Mouse (Mus musculus) neural tube, embryonic 15.5 days (tissue): ENCODE results near the gene Zfp277. TPM values are rescaled to one million over a fixed set of nuclear protein-coding genes. Genes with fewer than 3 reads are reported as not detected.

Experiments
- ATAC-seq: fragments of 200-750 bp; cut with Nextera tagmentation; 2 replicates; pipeline ENCODE4 v1.8.0; 2017; ENCODE audit warnings: mild to moderate bottlenecking, moderate TSS enrichment, moderate library complexity; ENCODE audit not compliant: low FRiP score
- H3K27ac ChIP-seq: fragments of 300-500 bp; sonication (generic); replicated peaks from 2 replicates; pipeline ENCODE4 v1.5.1; 2015; ENCODE audit warnings: mild to moderate bottlenecking, inconsistent platforms
- H3K27me3 ChIP-seq: fragments of 300-500 bp; sonication (generic); replicated peaks from 2 replicates; pipeline ENCODE4 v1.6.1; 2015; ENCODE audit warnings: inconsistent platforms
- H3K36me3 ChIP-seq: fragments of 300-500 bp; sonication (generic); 2 replicates; pipeline ENCODE4 v1.6.1; 2015; ENCODE audit warnings: inconsistent platforms
- H3K4me1 ChIP-seq: fragments of 300-500 bp; sonication (generic); 2 replicates; pipeline ENCODE4 v1.6.1; 2015; ENCODE audit warnings: inconsistent platforms
- H3K4me2 ChIP-seq: fragments of 300-500 bp; sonication (generic); 2 replicates; pipeline ENCODE4 v1.6.1; 2015; ENCODE audit warnings: inconsistent platforms, mild to moderate bottlenecking, moderate library complexity
- H3K4me3 ChIP-seq: fragments of 300-500 bp; sonication (generic); replicated peaks from 2 replicates; pipeline ENCODE4 v1.5.1; 2015; ENCODE audit warnings: mild to moderate bottlenecking, inconsistent platforms
- H3K9ac ChIP-seq: fragments of 300-500 bp; sonication (generic); replicated peaks from 2 replicates; pipeline ENCODE4 v1.6.1; 2015; ENCODE audit warnings: mild to moderate bottlenecking, inconsistent platforms
- H3K9me3 ChIP-seq: fragments of 300-500 bp; sonication (generic); replicated peaks from 2 replicates; pipeline ENCODE4 v1.6.1; 2016; ENCODE audit warnings: inconsistent platforms
- WGBS: fragments of 180-500 bp; shearing (Covaris S2); methylation state at CpG from one replicate; pipeline ENCODE4 v1.1.7; 2015; ENCODE audit warnings: mixed read lengths; 5-methylcytosine and 5-hydroxymethylcytosine counted together
- polyA plus RNA-seq: library from polyadenylated mRNA; unstranded; fragments of >200 nt; fragmentation: Nextera tagmentation; extraction: Ambion mirVana; gene quantifications from 2 replicates; pipeline ENCODE4 v1.2.1, GENCODE M21; 2015

Gene Zfp277
- 28.0 and 30.5 TPM in 2 replicates for polyA plus RNA-seq

DNA sequence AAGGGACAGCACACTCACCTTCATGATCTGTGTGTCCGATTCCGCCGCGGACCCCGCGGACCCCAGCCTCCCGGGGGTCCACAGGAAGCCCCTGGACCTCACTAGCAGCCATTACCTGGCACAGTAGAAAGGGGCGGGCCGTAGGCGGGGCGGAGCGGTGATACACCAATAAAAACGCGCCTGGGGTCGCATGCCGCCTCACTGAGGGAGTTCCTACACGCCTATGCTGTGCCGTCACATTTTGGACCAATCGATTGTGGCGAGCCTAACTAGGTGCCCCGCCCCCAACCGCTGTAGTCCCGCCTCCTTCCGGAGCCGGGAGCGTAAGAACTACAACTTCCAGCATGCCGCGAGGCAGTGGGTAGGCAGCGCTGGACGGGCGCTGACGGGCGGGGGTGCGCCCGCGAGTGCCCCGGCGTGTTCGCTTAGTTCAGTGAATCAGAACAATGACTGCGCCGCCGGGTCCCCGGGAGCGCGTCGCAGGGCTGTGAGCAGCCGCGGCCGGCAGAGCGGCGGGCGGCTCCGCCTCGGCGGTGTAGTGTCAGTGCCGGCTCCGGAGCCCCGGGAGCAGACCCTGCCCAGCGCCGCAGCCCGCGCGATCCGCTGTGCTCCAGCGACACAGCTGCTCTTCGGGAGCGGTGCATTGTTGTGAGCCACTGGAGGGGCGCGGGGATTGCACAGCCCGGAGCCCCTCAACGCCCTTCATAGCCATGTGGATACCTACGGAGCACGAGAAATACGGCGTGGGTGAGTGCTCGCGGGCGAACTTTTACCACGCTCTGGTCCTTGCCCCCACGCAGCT is at the start of gene Zfp277, which contains the start of gene Dock4:
TSS of gene Zfp277 (minus strand) at position 255 of the 802 bp plus-strand sequence.
TSS of gene Dock4 (plus strand) at position 305 of the 802 bp plus-strand sequence.
- 0% methylated on average over 80 of the region's 80 CpGs for WGBS
- peak within 1 kb of the TSS; percentile 94 for H3K27ac ChIP-seq
- no peaks in the 10 kb centered on the region for H3K27me3 ChIP-seq

DNA sequence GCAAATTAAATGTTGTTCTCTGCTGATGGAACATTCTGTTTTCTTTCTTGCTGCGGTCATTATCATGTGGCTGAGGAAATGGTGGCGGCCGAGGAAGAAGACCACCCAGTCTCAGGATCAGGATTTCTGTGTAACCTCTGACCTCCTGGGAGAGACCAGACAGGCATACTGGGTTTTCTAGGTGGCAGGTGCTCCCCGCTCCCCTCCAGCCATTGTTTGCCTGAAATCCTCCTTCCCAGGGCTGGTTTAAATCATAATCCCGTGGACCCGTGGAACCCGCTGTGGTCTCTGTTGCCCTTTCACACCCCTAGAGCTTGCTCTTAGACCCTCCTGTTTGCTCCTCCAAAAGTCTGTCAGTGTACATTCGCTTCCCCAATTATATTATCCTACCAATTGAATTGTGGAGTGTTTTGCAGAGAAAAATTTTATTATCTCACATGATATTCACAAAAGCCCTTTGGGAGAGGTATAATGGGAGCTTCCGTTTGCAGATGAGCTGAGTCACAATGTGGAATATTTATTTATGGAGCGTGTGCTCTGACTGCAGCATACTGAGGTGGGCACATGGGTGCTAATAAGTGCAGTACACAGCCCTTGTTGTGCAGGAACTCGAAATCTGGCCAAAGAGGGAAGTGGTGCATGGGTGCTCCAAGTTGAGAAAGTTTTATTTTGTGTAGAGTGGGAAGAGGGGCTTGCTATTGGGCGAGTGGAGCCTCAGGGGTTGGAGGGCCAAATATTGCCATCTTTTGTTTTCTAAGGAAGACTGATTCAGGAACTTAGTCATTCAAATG is 40.5 kb upstream of the Zfp277 start:
- ATAC-seq: no peak
- WGBS: 65% methylated on average over 12 of the region's 12 CpGs
- H3K9me3 ChIP-seq: no peaks in the 10 kb centered on the region
- no peaks in the 10 kb centered on the region for H3K27me3 ChIP-seq
- no peaks in the 10 kb centered on the region for H3K36me3 ChIP-seq
- H3K27ac ChIP-seq: no peak overlapping the region
- no peak overlapping the region for H3K9ac ChIP-seq
- no peak overlapping the region for H3K4me2 ChIP-seq
- H3K4me1 ChIP-seq: peaks cover 41% of the 10 kb centered on the region
- no peak overlapping the region for H3K4me3 ChIP-seq

More for the DNA sequence above, at the start of gene Zfp277, which contains the start of gene Dock4:
- peak; percentile 97 for ATAC-seq
- Histone ChIP-seq H3K9ac (peak within 1 kb of the TSS; percentile 84), H3K4me1 (peaks cover 30% of the 10 kb centered on the region), H3K4me3 (peak within 1 kb of the TSS; percentile 96), H3K4me2 (peak within 1 kb of the TSS; percentile 90), H3K36me3 (no peaks in the 10 kb centered on the region), H3K9me3 (no peaks in the 10 kb centered on the region)

DNA sequence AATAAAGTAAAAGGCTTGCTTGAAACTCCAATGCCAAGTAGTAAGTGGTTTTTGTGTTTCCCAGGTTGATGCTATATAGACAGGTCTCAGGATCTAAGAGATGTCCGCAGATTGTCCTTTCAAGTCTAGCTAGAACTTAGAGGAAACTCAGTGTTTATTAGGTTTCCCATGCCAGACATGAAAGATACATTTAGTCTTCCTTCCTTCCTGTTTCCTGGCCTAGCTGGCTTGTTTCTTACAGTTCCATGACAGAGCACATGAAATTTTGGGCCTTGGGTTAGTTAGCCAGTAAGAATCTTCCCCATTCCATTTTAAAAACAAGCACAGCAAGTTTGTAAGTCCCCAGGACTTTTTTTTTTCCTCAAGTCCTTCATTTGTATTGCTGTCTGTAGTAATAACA is 39.5 kb upstream of the Zfp277 start:
- Histone ChIP-seq H3K36me3 (no peaks in the 10 kb centered on the region), H3K9me3 (no peaks in the 10 kb centered on the region), H3K27me3 (no peaks in the 10 kb centered on the region), H3K9ac (no peak overlapping the region), H3K27ac (no peak overlapping the region), H3K4me2 (no peak overlapping the region), H3K4me1 (peaks cover 32% of the 10 kb centered on the region), H3K4me3 (no peak overlapping the region)
- 93% methylated on average over 1 of the region's 1 CpGs for WGBS
- no peak for ATAC-seq

DNA sequence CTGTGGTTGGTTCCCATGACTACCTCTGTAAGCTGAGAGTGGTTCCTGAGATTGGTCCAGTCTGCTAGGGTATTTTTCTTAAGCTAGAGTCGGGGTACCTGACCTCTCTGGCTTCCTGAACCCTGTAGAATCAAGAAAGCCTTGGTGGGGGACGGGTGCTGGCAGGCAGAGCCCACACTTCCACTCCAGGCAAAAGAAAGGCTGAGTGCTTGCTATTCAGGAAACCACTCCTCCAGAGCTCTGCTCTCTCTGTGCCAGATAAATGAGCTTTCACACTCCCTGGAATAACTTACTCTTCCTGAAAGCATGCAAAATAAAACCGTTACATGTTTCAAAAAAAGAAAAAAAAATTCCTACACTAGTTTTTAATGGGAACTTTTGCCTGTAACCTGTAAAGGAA is 38.5 kb upstream of the Zfp277 start:
- ATAC-seq: peak; percentile 46; the same call in 1 of the 2 replicates
- Histone ChIP-seq H3K4me3 (no peak overlapping the region), H3K36me3 (no peaks in the 10 kb centered on the region), H3K9ac (no peak overlapping the region), H3K4me2 (no peak overlapping the region), H3K27me3 (no peaks in the 10 kb centered on the region), H3K4me1 (peaks cover 32% of the 10 kb centered on the region), H3K9me3 (no peaks in the 10 kb centered on the region), H3K27ac (peak overlapping the region; percentile 52; the same call in 1 of the 2 replicates)
- WGBS: 21% methylated on average over 3 of the region's 3 CpGs

DNA sequence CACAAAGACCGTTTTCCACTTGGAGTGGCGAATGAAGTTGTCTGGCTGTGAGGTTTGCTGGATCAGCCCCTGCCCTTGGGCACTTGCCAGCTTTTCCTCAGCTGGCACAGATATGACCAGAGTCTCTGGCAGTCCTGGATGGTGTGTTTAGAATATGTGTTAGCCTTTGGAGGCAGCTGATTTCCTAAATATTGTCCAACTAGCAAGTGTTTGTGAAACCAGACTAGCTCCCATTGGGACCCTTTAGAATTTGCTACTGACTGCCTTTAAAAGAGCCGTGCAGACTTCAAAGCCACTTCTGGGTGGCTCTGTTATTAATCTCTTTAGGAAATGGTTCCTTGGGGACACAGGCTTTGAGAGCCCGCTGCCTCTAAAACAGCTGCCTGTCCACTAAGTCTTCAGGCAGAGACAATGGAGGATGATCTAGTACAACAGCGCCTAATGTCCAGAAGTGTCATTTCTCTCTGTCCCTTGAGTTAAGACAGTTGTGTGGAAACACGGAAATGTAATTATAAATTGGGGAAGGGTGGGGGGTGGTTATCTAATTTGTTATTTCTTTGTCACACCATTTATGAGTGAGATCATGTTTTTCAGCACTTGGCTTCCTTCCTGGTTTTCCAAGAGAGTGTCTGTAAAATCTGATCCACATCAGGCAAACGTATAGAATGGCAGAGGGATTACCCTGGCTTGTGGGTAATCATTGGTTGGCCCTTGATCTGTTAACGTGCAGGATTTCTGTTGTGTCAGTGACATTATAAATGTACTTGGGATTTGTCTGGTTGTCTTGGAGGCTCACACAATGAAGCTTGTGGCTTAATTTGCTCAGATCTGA is 32.1 kb upstream of the Zfp277 start:
- no peaks in the 10 kb centered on the region for H3K9me3 ChIP-seq
- H3K4me1 ChIP-seq: peaks cover 26% of the 10 kb centered on the region
- 12% methylated on average over 8 of the region's 8 CpGs for WGBS
- H3K9ac ChIP-seq: no peak overlapping the region
- H3K27me3 ChIP-seq: no peaks in the 10 kb centered on the region
- peak overlapping the region; percentile 17; the same call in 1 of the 2 replicates for H3K4me2 ChIP-seq
- no peaks in the 10 kb centered on the region for H3K36me3 ChIP-seq
- peak; percentile 63; the same call in 1 of the 2 replicates for ATAC-seq
- no peak overlapping the region for H3K4me3 ChIP-seq
- peak overlapping the region; percentile 63 for H3K27ac ChIP-seq

DNA sequence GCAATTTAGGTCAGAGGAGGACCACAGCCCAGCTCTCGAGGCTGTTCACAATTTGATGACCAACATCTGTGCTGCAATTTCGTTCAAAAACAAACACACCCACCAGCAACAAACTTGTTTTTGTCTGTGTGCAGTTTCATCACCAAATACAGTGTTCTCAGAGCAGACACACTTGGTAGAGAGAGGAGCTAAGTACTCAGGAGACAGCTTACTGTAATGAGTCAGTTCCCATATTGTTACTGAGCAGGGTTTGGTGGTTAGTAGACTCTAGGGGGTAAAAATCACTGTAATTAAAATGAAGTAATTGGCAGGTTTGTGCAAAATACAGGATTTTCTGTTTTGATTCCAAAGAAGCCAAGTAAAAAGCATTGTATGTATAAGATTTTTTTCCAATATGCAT is 28.0 kb upstream of the Zfp277 start:
- no peak overlapping the region for H3K27ac ChIP-seq
- H3K36me3 ChIP-seq: no peaks in the 10 kb centered on the region
- H3K4me1 ChIP-seq: peaks cover 40% of the 10 kb centered on the region
- ATAC-seq: peak; percentile 51; the same call in 1 of the 2 replicates
- 32% methylated on average over 2 of the region's 2 CpGs for WGBS
- H3K4me3 ChIP-seq: no peak overlapping the region
- no peak overlapping the region for H3K9ac ChIP-seq
- no peak overlapping the region for H3K4me2 ChIP-seq
- H3K9me3 ChIP-seq: no peaks in the 10 kb centered on the region
- no peaks in the 10 kb centered on the region for H3K27me3 ChIP-seq

DNA sequence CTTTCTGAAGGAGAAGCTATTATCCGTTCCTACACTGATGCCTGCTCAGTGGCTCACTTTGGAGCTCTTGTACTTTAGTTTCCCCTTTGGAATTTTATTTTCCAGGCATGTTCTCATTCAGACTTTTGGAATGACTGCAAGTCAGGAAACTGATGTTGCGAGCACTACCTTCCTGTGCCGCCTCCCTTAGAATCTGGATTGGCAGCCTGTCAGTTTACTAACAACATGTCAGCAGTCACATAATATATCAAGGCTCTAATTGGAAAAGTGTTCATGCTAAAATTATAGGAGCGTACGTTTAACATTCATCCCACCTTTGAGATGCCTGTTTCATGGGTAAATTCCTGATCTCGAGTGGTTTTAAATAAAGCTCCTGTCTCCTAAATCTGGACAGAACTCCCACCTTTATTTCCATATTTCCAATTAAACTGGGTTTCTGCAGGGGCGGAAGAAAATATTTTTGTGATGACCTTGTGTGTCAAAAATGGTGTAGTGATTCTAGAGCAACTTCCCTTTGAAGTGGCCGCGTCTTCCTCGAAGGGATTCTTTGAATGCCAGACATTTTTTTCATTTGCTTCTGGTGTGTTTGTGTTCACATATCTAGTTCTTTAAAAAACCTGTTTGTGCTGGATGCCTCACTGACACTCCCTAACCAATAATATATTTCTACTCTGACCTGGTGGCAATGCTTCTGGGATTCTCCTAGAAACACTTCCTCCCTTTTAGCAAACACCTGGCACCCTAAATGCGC is 26.1 kb upstream of the Zfp277 start:
- ATAC-seq: no peak
- Histone ChIP-seq H3K27ac (no peak overlapping the region), H3K4me3 (no peak overlapping the region), H3K36me3 (no peaks in the 10 kb centered on the region), H3K9me3 (no peaks in the 10 kb centered on the region), H3K27me3 (no peaks in the 10 kb centered on the region), H3K9ac (no peak overlapping the region), H3K4me2 (0 out of 2 replicates have a peak overlapping the region, but pooled peaks have one; percentile 13), H3K4me1 (peaks cover 36% of the 10 kb centered on the region)
- WGBS: 72% methylated on average over 11 of the region's 11 CpGs

DNA sequence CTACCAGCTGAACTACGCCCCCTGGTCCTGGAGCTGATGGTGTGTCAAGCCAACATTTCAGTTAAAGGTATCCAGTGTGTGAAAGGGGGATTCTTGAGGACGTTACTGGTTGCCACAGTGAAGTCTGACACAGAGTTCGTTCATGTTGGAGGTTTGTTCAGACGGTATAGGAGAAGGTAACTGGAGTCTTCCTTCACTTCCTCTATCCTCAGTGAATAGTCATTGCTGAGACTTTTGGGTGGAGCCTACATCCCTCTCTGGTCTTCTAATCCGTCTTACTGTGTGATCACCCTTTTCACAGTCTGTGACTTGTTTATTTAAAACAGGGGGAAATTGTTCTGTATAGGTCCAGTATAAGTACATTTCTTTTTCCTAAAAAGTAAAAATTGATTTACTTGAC is 23.3 kb upstream of the Zfp277 start:
- 78% methylated on average over 5 of the region's 5 CpGs for WGBS
- H3K9me3 ChIP-seq: no peaks in the 10 kb centered on the region
- H3K27me3 ChIP-seq: no peaks in the 10 kb centered on the region
- no peak for ATAC-seq
- peaks cover 45% of the 10 kb centered on the region for H3K4me1 ChIP-seq
- H3K4me3 ChIP-seq: no peak overlapping the region
- no peak overlapping the region for H3K27ac ChIP-seq
- H3K4me2 ChIP-seq: no peak overlapping the region
- no peaks in the 10 kb centered on the region for H3K36me3 ChIP-seq
- no peak overlapping the region for H3K9ac ChIP-seq

DNA sequence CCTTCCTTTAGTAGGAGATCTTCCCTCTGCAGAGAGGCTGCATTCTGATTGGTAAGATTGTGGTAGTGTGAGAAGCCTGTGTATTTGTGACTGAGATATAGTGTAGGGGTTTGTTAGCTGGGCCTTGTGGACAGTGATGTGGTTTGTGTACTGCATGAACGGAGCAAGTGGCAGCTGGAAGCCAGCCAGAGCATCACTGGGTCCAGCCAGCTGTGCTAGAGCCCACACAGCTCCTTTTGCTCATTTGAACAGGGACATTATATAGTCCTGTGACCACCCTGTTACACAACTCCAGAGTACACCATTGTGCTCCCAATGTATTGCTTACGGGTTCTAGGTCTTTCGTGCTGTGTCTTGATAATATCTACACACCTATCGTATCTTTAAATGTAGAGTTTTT is 22.5 kb upstream of the Zfp277 start:
- no peak overlapping the region for H3K4me3 ChIP-seq
- H3K4me1 ChIP-seq: peaks cover 46% of the 10 kb centered on the region
- WGBS: 76% methylated on average over 4 of the region's 4 CpGs
- H3K27ac ChIP-seq: no peak overlapping the region
- H3K27me3 ChIP-seq: no peaks in the 10 kb centered on the region
- ATAC-seq: no peak; the same call in 1 of the 2 replicates
- H3K4me2 ChIP-seq: no peak overlapping the region
- no peaks in the 10 kb centered on the region for H3K36me3 ChIP-seq
- no peak overlapping the region for H3K9ac ChIP-seq
- no peaks in the 10 kb centered on the region for H3K9me3 ChIP-seq

DNA sequence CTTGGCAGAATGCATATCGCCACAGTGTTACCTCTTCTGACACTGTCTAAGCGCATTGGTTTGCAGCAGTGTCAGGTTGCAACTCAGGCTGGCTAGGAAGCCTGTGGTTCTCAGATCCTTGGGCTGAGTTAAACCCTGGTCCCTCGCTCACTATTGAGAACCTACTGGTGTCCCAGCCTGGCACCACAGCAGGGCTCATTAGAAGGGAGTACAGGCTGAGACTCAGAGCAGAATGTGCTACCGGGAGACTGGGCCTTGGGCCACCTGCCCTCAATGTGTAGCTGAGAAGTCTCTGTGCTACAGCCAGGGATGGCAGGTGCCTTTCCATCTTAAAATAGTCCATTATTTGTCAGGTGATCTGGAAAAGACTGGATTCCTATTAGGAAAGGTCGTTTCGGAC is 18.6 kb upstream of the Zfp277 start:
- WGBS: 55% methylated on average over 6 of the region's 6 CpGs
- H3K9me3 ChIP-seq: no peaks in the 10 kb centered on the region
- ATAC-seq: peak; percentile 25; the same call in 1 of the 2 replicates
- H3K4me3 ChIP-seq: no peak overlapping the region
- no peaks in the 10 kb centered on the region for H3K27me3 ChIP-seq
- H3K27ac ChIP-seq: no peak overlapping the region
- H3K36me3 ChIP-seq: no peaks in the 10 kb centered on the region
- H3K4me2 ChIP-seq: no peak overlapping the region
- no peak overlapping the region for H3K9ac ChIP-seq
- H3K4me1 ChIP-seq: peaks cover 41% of the 10 kb centered on the region
